Mouse (Mus musculus): ENCODE measurements around the gene Prkcb. TPM values are rescaled to one million over a fixed set of nuclear protein-coding genes. Genes with fewer than 3 reads are reported as not detected.

Prkcb gene
- polyA plus RNA-seq, 1 experiment = 767 TPM

GRCm38 (mm10) chr7:122452671-122453070 is 164.1 kb downstream of the Prkcb start:
- TF ChIP-seq POLR2A (IDR thresholded peaks at IDR 0.05; ENCODE audit: extremely low read depth, insufficient read depth, low read length) = no peak
- TF ChIP-seq CTCF (IDR thresholded peaks at IDR 0.05; ENCODE audit: extremely low read depth, insufficient read depth, low read length) = no peak
- Histone ChIP-seq H3K27ac (ENCODE audit: insufficient read depth, low read length) (no peak overlapping the region), H3K4me1 (ENCODE audit: control insufficient read depth, insufficient read depth, low read length) (peaks cover 2% of the 10 kb centered on the region), H3K4me3 (ENCODE audit: insufficient read depth, low read length) (no peak overlapping the region)

DNA sequence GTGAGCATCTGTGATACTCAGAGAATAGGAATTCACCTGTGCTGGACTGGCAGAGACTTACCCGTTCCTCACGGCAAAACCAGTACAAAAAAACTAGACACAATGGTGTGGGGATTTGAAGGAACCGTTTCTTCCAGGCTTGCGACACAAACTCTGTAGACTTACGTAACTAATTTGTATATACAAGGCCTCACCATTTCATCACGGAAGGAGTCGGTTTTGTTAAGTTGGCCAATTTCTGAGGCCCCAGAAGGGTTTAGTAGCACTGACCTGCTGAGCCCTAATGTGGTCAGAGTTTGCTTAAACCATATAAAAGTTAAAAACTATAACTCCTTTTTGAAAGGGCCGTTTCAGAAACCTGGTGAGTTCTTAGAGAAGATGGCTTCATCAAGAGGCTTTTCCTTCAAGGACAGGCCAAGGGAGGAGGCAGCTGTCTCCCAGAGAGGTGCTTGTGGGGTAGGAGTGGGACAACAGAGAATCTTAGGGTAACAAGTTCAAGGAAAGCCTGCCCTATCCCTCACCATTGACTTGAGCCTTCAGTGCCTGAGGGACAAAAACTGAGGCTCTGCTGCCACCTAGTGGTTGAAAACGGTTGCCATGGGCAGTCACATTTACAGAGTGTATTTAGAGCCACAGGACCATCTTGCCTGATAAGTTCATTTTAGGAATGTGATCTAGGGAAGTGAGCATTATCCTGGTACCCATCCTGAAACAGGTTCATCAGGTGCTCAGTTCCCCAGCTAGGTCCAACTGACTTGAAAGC is 170.8 kb downstream of the Prkcb start:
- Histone ChIP-seq H3K4me1 (ENCODE audit: control insufficient read depth, insufficient read depth, low read length) (no peaks in the 10 kb centered on the region), H3K27ac (ENCODE audit: insufficient read depth, low read length) (no peak overlapping the region), H3K4me3 (ENCODE audit: insufficient read depth, low read length) (no peak overlapping the region)
- TF ChIP-seq CTCF (IDR thresholded peaks at IDR 0.05; ENCODE audit: extremely low read depth, insufficient read depth, low read length) (peak; percentile 99), POLR2A (IDR thresholded peaks at IDR 0.05; ENCODE audit: extremely low read depth, insufficient read depth, low read length) (no peak)

DNA sequence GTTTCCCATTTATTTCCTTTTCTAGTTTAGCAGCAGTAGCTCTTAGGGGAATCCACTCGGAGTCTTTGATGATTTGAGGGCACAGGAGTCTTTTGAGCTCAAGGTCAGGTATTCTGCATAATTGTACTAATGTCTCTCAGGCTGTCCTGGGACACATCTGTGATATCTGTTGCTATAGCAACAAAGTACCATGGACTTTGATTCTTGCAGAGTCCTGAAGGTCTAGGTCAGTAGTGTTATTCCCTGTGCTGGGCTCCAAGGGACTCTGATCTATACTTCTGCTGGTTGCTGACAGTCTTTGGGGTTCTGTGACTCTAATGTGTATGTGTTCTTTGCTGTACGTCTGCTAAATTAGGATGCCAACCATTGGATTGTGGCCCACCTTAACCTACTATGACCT is 171.5 kb downstream of the Prkcb start:
- TF ChIP-seq CTCF (IDR thresholded peaks at IDR 0.05; ENCODE audit: extremely low read depth, insufficient read depth, low read length) = no peak
- no peak for TF ChIP-seq POLR2A (IDR thresholded peaks at IDR 0.05; ENCODE audit: extremely low read depth, insufficient read depth, low read length)
- Histone ChIP-seq H3K27ac (ENCODE audit: insufficient read depth, low read length) (no peak overlapping the region), H3K4me1 (ENCODE audit: control insufficient read depth, insufficient read depth, low read length) (no peaks in the 10 kb centered on the region), H3K4me3 (ENCODE audit: insufficient read depth, low read length) (no peak overlapping the region)

GRCm38 (mm10) chr7:122465823-122466549 is 177.4 kb downstream of the Prkcb start:
- peak; percentile 74 for TF ChIP-seq CTCF (IDR thresholded peaks at IDR 0.05; ENCODE audit: extremely low read depth, insufficient read depth, low read length)
- no peak for TF ChIP-seq POLR2A (IDR thresholded peaks at IDR 0.05; ENCODE audit: extremely low read depth, insufficient read depth, low read length)
- H3K27ac ChIP-seq (ENCODE audit: insufficient read depth, low read length) = no peak overlapping the region
- no peak overlapping the region for H3K4me3 ChIP-seq (ENCODE audit: insufficient read depth, low read length)
- H3K4me1 ChIP-seq (ENCODE audit: control insufficient read depth, insufficient read depth, low read length) = peaks cover 3% of the 10 kb centered on the region

DNA sequence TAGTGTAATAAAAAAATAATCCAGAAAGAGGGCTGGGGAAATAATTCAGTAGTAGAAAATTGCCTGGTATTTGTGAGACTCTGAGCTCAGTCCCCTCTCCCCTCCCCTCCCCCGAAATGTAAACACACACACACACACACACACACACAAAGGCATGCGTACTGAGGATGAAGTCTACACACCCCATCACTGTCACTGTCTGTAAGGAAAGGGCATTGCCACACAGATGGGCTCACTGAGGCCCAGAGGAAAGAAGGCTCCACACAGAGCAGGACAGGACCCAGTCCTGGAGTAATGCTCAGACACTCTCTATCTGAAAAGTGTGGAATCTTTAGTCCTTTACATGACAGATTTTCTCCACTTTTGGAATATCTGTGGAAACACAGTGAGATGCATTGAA is 178.2 kb downstream of the Prkcb start:
- Histone ChIP-seq H3K27ac (ENCODE audit: insufficient read depth, low read length) (no peak overlapping the region), H3K4me1 (ENCODE audit: control insufficient read depth, insufficient read depth, low read length) (peaks cover 3% of the 10 kb centered on the region), H3K4me3 (ENCODE audit: insufficient read depth, low read length) (no peak overlapping the region)
- no peak for TF ChIP-seq POLR2A (IDR thresholded peaks at IDR 0.05; ENCODE audit: extremely low read depth, insufficient read depth, low read length)
- TF ChIP-seq CTCF (IDR thresholded peaks at IDR 0.05; ENCODE audit: extremely low read depth, insufficient read depth, low read length) = no peak

DNA sequence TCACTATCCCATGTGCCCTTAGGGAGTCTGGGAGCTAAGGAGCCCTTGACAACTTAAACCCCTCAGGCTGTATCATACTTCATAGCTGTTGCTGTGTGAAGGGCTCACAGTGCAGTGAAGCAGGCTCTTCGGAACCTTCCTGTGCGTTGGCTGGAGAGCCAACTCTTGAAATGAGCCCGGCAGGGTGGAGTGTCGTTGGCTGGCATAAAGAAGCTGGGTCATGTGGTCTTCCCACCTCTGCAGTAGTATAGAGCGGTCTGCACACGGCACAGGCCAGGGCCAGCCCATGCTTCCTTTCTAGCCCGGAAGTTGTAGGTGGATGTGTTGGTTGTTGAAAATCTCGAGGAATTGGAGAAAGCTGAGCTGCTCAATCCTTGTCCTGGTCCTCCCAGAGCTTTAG is 179.3 kb downstream of the Prkcb start:
- no peak overlapping the region for H3K4me3 ChIP-seq (ENCODE audit: insufficient read depth, low read length)
- peaks cover 3% of the 10 kb centered on the region for H3K4me1 ChIP-seq (ENCODE audit: control insufficient read depth, insufficient read depth, low read length)
- TF ChIP-seq POLR2A (IDR thresholded peaks at IDR 0.05; ENCODE audit: extremely low read depth, insufficient read depth, low read length) = no peak
- TF ChIP-seq CTCF (IDR thresholded peaks at IDR 0.05; ENCODE audit: extremely low read depth, insufficient read depth, low read length) = no peak
- H3K27ac ChIP-seq (ENCODE audit: insufficient read depth, low read length) = no peak overlapping the region

DNA sequence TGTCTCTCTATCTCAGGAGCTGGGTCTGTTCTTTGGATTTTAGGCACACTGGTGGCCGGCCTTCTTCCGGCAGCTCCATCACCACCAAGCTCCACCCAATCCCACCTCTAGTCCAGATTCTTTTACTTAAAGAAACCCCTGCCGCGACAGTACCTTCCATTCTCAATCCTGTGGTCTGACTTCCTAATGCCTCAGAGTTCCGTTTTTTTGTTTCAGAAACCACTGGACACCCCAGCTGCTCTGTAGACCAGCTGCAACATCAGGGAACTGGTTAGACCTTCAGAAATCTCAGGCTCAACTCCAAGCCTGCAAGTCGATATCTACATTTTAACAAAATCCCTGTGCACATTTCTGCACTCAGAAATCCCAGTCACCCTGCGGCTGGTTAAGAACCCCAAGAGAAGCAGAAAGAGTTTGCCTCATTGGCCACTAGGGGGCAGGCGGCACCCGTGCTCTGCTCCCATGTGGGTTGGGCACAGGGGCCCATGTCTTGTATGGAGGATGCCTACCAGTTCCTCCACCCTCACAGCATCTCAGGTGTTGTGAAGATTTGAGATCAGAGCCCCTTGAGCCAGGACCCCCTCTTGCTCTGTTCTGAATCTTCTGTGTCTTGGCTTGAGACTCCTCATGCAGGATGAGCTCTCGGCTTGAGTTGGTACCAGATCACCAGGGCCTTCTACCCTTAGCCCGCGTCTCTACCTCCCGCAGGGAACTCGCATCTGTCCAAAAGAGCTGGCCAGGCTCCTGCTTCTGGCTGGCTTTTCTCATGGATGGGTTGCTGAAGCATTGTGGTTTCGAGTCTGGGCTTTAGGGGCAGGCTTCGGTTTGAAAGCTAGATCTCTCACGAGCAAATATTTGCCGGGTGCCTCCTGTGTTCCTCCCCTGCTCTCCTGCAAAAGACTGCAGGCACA is 182.1 kb downstream of the Prkcb start:
- H3K27ac ChIP-seq (ENCODE audit: insufficient read depth, low read length) = no peak overlapping the region
- H3K4me3 ChIP-seq (ENCODE audit: insufficient read depth, low read length) = no peak overlapping the region
- H3K4me1 ChIP-seq (ENCODE audit: control insufficient read depth, insufficient read depth, low read length) = peaks cover 3% of the 10 kb centered on the region
- TF ChIP-seq CTCF (IDR thresholded peaks at IDR 0.05; ENCODE audit: extremely low read depth, insufficient read depth, low read length) (peak; percentile 81), POLR2A (IDR thresholded peaks at IDR 0.05; ENCODE audit: extremely low read depth, insufficient read depth, low read length) (no peak)

- H3K4me1 ChIP-seq (ENCODE audit: control insufficient read depth, insufficient read depth, low read length) = peaks cover 5% of the 10 kb centered on the region; the same call in 1 of the 2 replicates
- no peak overlapping the region for H3K4me3 ChIP-seq (ENCODE audit: insufficient read depth, low read length)
- H3K27ac ChIP-seq (ENCODE audit: insufficient read depth, low read length) = no peak overlapping the region
- TF ChIP-seq CTCF (IDR thresholded peaks at IDR 0.05; ENCODE audit: extremely low read depth, insufficient read depth, low read length) = no peak
- no peak for TF ChIP-seq POLR2A (IDR thresholded peaks at IDR 0.05; ENCODE audit: extremely low read depth, insufficient read depth, low read length)
These were observed 183.7 kb downstream of the Prkcb start for GRCm38 (mm10) chr7:122472223-122472622.

- no peak overlapping the region for H3K27ac ChIP-seq (ENCODE audit: insufficient read depth, low read length)
- TF ChIP-seq CTCF (IDR thresholded peaks at IDR 0.05; ENCODE audit: extremely low read depth, insufficient read depth, low read length) (no peak), POLR2A (IDR thresholded peaks at IDR 0.05; ENCODE audit: extremely low read depth, insufficient read depth, low read length) (no peak)
- H3K4me1 ChIP-seq (ENCODE audit: control insufficient read depth, insufficient read depth, low read length) = peaks cover 6% of the 10 kb centered on the region; the same call in 1 of the 2 replicates
- no peak overlapping the region for H3K4me3 ChIP-seq (ENCODE audit: insufficient read depth, low read length)
These were observed 186.5 kb downstream of the Prkcb start for GRCm38 (mm10) chr7:122475038-122475437.

Measured in cortical plate, adult 2 months (tissue).